Mouse (Mus musculus) embryonic fibroblast, embryonic 13.5 days (primary cell): ENCODE results near the gene Slit1. TPM values are rescaled to one million over a fixed set of nuclear protein-coding genes. Genes with fewer than 3 reads are reported as not detected.

Experiments used
- H3K27ac ChIP-seq: 2 replicates; pipeline ENCODE4 v1.5.1; 2012; ENCODE audit warnings: low read length, control low read depth, inconsistent platforms; ENCODE audit not compliant: insufficient read depth
- H3K4me1 ChIP-seq: 2 replicates; pipeline ENCODE4 v1.6.1; 2011; ENCODE audit warnings: low read length; ENCODE audit not compliant: control insufficient read depth, insufficient read depth
- H3K4me3 ChIP-seq: 2 replicates; pipeline ENCODE4 v1.5.1; 2011; ENCODE audit warnings: mild to moderate bottlenecking, control low read depth, low read length; ENCODE audit not compliant: insufficient read depth
- CTCF ChIP-seq: IDR thresholded peaks from 2 replicates; pipeline ENCODE4 v1.5.1; 2011; ENCODE audit warnings: mild to moderate bottlenecking, control low read depth, low read length, moderate library complexity, borderline replicate concordance; ENCODE audit not compliant: insufficient read depth
- POLR2A ChIP-seq: IDR thresholded peaks from 2 replicates; pipeline ENCODE4 v1.6.1; 2011; ENCODE audit warnings: low read depth, mild to moderate bottlenecking, control low read depth, low read length, moderate library complexity
- polyA plus RNA-seq: library from polyadenylated mRNA; stranded (reverse); fragments of >200 nt; gene quantifications from 2 replicates; pipeline ENCODE4 v1.2.4, GENCODE M21; 2011; ENCODE audit warnings: low read depth; ENCODE audit not compliant: missing spikeins, insufficient read length

Slit1 gene
- polyA plus RNA-seq, 1 experiment = 0.46 TPM

GRCm38 (mm10) chr19:41725491-41725890, 18.0 kb downstream of the Slit1 start:
- no peak overlapping the region for H3K4me3 ChIP-seq
- TF ChIP-seq CTCF = no peak
- TF ChIP-seq POLR2A = no peak
- H3K27ac ChIP-seq = no peak overlapping the region
- no peaks in the 10 kb centered on the region for H3K4me1 ChIP-seq

GRCm38 (mm10) chr19:41724831-41725470, 18.5 kb downstream of the Slit1 start:
- no peaks in the 10 kb centered on the region for H3K4me1 ChIP-seq
- TF ChIP-seq POLR2A = no peak
- no peak for TF ChIP-seq CTCF
- no peak overlapping the region for H3K27ac ChIP-seq
- H3K4me3 ChIP-seq = no peak overlapping the region

GRCm38 (mm10) chr19:41723337-41723736, 20.1 kb downstream of the Slit1 start:
- H3K27ac ChIP-seq = no peak overlapping the region
- no peaks in the 10 kb centered on the region for H3K4me1 ChIP-seq
- TF ChIP-seq POLR2A = no peak
- TF ChIP-seq CTCF = no peak
- H3K4me3 ChIP-seq = no peak overlapping the region

- no peak overlapping the region for H3K4me3 ChIP-seq
- no peaks in the 10 kb centered on the region for H3K4me1 ChIP-seq
- TF ChIP-seq CTCF (no peak), POLR2A (no peak)
- no peak overlapping the region for H3K27ac ChIP-seq
These were observed 24.0 kb downstream of the Slit1 start for GRCm38 (mm10) chr19:41719436-41719835.

GRCm38 (mm10) chr19:41716233-41717218, 26.9 kb downstream of the Slit1 start:
- Histone ChIP-seq H3K4me3 (no peak overlapping the region), H3K4me1 (no peaks in the 10 kb centered on the region), H3K27ac (no peak overlapping the region)
- TF ChIP-seq CTCF (no peak), POLR2A (no peak)

GRCm38 (mm10) chr19:41714431-41714917, 29.0 kb downstream of the Slit1 start:
- no peaks in the 10 kb centered on the region for H3K4me1 ChIP-seq
- H3K27ac ChIP-seq = no peak overlapping the region
- no peak overlapping the region for H3K4me3 ChIP-seq
- no peak for TF ChIP-seq CTCF
- TF ChIP-seq POLR2A = no peak

GRCm38 (mm10) chr19:41712829-41713228, 30.6 kb downstream of the Slit1 start:
- no peaks in the 10 kb centered on the region for H3K4me1 ChIP-seq
- no peak overlapping the region for H3K4me3 ChIP-seq
- H3K27ac ChIP-seq = no peak overlapping the region
- TF ChIP-seq CTCF (no peak), POLR2A (no peak)

- Histone ChIP-seq H3K4me3 (no peak overlapping the region), H3K4me1 (no peaks in the 10 kb centered on the region), H3K27ac (no peak overlapping the region)
These were observed 31.8 kb downstream of the Slit1 start for GRCm38 (mm10) chr19:41711665-41712064.

GRCm38 (mm10) chr19:41709497-41710165, 33.8 kb downstream of the Slit1 start:
- no peak overlapping the region for H3K27ac ChIP-seq
- no peak overlapping the region for H3K4me3 ChIP-seq
- TF ChIP-seq POLR2A (no peak), CTCF (no peak)
- no peaks in the 10 kb centered on the region for H3K4me1 ChIP-seq

More at GRCm38 (mm10) chr19:41711665-41712064, 31.8 kb downstream of the Slit1 start:
- TF ChIP-seq CTCF (no peak), POLR2A (no peak)
